Mouse (Mus musculus) fat pad, adult 2 months (tissue): ENCODE measurements at regions not wholly inside any gene's neighbourhood (a gene's known extent, or its start where the extent isn't known, plus 50 kb on each side); places are given as distances from the start of the nearest gene placed in this dataset.
"Not testable (repeated sequence)": the region's sequence is repeated elsewhere in the genome, so short reads cannot be mapped to it uniquely, and the experiment has no call there.

Source experiments
- DNase-seq: peaks from one replicate; pipeline ENCODE4 v3.0.0-alpha.2; 2011; ENCODE audit warnings: low read depth, low spot score; ENCODE audit errors: extremely low read depth

DNA sequence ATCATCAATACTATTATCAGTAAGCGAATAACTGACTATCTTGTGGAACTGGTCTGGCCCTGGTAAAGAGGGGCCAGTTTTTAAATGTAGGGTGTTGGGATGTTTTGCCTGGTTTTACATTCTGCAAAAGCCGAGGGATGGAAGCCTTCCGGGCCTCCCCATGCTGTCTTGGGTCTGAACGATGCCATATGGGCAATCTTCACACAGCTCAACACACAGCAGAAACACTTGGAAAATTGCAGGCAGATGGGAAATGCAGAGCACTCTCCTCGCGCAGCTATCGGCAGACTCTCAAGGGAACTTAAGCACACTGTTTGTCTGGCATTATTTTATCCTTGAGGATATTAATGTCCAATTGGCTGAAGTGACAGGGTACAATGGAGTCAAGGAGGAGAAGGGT, 129.3 kb upstream of the Lnx1 start:
- no peak for DNase-seq

DNA sequence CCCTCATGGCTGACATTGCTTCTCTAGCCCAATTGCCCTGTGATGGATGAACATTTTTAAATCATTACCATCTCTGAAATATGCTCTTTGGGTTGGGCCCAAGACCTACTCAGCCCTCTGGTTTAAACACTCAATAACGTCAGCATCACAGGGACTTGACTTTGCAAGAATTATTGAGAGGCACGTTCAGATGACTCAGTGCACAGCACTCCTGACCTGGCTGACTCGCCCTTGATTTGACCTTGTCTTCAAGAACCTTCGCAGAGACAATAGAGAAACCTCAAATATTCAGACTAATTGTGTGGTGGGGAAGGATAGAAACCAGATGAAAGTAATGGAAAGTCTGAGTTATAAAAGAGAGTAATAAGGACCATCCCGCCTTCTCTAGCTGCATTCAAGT, 127.9 kb upstream of the Lnx1 start:
- no peak for DNase-seq

DNA sequence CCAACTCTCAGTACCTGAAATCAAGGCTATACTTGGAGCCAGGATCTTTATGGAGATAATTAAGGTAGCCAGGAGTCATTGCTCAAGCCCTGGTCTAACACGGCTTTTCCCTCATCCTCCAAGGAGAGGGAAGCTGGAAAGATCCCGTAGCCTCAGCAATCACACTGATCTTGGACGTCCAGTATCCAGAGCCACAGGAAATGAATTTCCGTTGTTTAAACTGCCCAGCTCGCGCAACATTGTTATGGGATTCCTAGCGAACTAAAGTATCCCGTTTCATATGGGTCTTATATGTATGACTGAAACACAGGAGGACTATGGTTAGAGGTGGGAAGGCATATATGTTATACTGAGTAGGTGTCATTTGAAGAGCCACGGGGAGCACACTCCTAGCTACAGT, 126.3 kb upstream of the Lnx1 start:
- DNase-seq = no peak

DNA sequence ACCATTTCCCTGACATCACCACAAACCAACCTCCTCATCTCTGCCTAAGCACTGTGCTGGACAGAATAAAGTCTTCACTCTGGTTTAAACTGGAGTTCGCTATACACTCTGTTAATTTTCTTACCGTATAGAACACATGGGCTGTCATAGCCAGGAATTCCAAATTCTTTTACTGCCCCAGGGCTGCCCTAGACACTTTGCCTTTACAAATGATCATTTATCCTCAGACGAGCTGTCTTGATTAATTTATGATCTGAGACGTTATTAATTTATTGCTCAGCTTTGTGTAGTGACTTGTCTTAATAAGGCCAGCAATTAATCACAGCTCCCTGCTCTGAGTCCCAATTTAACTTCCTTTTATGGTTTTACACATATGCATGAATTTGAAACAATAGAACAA, 125.2 kb upstream of the Lnx1 start:
- DNase-seq = peak; percentile 33

DNA sequence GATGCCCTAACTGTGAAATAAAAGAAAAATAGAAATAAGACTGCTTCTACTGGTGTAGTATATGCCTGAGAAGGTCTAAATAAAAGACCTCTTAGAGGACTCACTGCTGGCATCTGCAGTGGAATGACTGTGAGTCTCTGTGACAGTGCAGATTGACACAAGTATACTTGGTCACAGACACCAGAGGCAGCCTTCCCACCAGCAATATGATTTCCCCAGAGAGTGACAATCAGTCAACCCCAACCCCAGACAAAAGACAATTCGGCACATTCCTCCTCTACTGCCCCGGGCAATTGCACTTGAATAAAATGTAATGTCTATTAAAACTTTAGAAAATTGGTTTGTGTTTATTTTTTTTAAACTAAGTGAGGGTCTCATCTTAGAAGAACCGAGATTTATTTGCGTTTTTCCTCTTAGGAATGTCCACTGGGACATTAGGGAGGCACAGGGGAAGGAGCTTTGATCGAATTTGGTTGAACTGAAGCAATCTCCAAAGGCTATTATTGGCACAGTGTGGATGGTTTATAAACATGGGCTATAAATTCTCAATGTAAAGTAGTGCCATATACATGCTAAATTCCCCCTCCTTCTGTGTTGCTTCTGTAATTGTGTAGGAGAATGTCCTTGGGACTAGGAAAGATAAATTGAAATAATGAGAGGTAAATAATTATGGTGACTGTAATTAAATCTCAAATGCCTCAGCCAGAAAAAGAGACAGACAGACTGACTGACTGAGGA, 123.0 kb upstream of the Lnx1 start:
- DNase-seq = no peak

DNA sequence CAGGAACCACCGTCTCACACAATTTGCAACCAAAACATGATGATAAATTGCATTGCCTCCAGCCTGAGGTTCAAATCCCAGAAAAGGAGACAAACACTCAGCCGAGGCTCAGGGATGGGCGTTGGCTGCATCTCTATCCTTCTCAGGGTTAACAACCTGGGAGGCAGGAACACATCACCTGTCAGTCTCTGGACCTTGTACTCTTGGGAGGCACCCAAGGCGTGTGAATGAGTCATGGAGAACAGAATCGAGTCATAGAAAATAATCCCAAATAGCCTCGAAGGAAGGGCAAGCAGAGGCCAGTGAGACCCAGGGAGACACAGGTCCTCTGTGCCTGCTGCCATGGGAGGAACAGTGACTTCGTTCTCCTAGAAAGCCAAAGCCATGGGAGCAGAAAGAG, 121.0 kb upstream of the Lnx1 start:
- no peak for DNase-seq

DNA sequence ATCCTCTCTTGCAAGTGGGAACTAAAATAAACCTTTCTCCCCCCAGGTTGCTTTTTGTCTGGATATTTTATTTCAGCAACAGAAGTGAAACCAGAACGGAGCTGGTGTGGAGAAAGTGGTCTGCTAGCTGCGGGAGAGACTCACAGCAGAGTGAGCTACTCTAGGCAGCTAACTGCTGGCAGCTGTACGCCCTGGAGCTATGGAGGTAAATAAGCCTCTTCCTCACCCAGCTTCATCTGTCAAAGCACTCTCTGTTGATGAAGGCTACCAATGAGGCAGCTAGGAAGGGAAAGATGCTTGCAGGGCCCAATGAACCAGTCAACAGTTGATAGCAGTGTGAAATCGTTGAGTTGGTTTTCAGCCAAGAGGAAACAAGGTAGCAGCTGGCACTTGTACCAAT, 119.3 kb upstream of the Lnx1 start:
- no peak for DNase-seq

DNA sequence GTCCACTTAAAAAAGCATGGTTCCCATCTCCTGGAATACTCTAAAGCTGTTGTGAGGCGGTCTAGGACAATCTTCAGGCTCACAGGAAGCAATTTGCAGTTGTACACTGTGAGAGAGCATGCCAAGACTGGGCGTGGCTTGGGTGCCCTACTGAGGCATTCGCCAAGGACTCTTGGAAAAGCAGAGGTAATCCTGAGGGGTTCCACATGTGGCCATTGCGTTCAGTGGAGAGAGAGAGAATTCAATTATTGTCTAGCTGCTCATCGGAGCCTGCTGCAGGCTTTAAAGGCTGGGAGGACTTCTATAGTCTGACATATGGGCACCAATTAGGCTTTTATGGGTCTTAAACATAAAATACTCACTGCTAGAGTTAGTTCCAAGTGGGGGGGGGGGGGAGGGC, 113.8 kb upstream of the Lnx1 start:
- DNase-seq = no peak

DNA sequence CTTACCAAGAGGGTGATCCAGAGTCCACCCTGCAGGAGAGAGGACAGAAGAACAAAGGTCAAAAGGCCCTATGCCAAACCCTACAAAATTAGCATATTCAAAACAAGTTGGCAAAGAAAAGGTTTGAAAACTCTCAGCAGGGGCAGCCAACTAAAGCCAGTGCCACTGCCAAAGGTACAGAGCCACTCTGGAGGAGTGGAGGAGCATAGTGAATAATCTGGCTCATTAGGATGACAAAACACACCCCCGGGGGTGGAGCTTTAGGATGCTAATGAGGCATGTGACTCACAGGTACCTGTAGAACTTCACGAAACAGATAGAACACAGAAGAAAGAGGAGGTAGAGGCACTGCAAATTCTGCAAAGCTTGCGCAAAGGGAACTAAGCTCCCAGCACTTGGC, 110.7 kb upstream of the Lnx1 start:
- peak; percentile 68 for DNase-seq

DNA sequence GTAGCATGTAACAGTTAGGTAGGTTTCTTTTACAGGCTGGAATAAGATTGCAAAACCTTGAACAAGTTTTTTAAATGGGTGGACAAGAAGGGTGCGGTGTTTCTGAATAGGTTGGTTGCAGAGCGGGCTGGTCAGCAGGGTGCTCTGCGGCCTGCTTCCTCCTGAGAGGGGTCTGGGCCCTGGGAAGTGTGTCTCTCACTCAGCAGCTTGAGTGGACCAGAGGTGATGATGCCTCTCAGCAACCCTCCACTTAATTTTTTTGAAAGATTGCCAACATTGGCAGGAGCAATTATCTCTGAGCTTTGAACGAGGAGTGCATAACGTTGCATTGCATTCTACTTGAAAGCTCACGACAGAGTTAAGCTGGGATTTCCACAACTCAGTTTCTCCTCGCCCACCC, 108.3 kb upstream of the Lnx1 start:
- DNase-seq = no peak

DNA sequence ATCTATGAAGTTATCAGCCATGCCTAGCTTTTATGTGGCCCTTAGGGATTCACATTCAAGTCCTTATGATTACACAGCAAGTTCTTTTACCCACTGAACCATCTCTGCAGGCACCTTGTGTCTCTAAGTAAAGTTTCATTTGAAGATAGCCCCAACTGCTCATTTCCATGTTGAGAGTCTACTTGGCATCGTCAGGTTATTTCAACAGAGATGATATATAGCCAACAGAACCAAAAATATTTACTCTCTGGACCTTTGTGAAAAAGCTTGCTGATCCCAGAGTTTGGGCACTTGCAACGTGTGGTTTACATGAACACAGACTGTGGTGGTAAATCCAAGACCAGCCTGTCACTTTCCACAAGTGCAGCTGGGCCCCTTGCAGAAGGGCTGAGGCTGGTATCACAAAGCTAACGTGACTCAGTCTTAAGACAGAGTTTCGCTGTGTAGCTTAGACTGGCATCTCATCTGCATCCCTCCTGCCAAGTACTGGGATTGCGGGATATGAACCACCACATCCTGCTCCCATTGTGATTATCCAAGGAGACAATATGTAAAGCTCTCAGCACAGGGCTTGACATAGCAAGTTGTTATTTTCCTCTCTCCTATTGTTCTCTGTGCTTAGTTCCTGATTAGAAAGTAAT, 105.0 kb upstream of the Lnx1 start:
- DNase-seq = no peak

DNA sequence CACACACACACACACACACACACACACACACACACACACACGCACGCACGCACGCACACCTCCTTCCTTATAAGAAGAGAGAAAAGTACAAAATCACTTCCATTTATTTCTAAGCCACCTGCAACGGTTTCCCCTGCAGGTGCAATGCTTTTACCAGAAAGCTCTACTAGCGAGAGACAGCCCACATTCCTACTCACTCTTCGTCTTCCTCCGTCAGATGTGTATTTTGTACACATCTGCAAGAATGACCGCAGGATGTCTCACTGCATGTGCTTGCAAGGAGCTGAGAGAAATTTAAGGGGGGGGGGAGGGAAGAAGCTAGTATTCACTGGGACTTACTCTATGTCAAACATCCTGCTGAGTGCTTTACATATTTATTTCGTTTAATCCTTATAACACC, 99.2 kb upstream of the Lnx1 start:
- no peak for DNase-seq

DNA sequence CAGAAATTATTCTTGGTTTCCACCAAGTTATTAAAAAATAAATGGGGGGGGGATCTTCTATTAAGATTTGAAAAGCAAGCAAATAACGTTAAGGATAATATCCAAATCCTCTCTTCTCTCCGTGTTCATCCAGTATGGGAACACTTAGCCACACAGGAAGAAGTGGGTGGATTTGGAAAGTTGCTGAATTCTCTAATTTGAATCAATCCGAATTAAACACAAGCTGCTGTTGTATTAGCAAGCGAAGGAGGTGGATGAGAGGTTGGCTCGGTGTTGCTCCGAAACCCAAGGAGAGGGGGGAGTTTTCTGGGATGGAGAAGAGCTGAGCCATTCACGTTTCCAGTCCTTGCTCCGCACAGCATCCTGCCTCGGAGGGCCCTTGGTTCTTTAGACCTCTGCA, 97.6 kb upstream of the Lnx1 start:
- DNase-seq = no peak

DNA sequence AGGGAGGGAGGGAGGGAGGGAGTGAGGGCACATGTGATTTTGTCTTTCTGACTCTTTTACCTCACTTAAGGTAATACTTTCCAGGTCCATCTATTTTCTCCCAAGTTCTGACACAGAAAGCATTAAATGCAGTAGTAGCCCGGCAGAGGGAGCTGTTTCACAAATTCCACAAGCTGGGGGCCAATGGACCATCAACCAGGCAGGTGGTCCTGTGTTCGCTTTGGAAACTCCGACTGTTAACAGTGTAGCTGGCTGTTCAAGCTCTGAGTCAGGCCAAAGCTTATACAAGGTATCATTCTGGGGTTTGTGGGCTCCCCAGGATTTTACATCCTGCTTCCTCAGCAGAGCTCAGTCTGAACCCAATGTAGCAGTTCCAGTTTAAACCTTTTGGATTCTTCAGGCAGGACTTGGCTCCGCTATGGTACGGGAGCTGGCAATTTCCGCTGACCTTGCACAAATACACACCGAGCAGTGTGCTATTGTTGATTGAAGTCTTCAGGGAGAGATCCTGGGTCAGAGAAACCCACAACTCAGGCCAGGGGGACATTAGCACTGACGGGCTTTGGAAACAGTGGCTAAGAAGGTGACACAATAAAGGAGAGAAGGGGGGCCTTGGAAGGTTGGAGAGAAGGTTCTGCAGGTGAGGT, 93.8 kb upstream of the Lnx1 start:
- DNase-seq = no peak

DNA sequence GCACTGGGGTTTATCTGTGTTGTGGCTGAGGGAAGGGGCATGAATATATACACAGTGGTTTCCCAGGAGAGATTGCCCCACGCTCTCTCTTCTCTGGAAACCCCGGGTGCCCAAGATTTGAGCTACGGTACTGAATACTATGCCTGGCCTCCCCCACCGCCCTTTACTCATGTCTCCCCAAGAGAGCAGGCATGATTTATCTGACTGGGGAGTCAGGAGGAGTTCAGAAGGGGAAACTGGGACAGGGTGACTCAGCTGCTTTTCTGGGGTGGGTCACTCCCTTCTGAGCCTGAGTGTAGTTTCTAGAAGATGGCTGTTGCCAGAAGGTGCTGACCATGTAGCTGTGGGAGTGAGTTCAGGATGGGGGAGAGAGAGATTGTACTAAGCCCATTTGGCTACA, 92.0 kb upstream of the Lnx1 start:
- DNase-seq = no peak

DNA sequence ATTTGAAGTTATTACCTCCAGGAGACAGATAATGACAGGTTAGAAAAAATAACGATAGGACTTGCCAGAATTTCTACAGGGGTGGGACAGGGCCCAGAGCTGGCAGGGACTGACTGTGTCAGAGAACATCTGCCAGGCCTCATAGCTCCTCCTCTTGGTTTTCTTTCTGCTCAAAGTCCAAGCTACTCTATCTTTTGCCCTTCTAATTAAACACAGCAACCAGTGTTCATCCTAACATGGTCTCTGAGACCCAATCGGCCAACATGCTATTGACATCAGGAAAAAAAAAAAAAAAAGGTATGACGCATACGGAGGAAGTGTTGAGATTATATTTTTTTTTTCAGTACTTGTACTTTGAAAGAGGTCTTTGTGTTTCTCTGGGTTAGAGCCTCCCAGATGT, 90.7 kb upstream of the Lnx1 start:
- DNase-seq = no peak

DNA sequence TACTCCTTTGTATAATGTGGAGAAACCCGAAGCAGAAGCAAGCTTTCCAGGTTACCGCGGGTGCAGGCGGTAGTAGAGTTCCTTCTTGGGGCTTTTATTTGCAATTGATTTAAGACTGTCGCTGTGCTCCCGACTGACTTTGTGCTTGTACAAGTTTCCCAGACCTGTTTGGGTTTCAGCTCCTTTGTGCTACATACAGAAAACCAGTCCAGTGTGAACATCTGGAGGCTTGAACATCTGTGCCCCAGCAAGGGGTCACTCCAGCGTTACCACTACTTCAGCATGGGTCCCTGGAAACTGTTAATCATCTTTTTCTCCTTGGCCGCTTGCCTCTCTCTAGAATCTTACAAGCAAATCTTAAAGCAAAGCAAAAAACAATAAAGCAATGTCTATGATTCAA, 90.2 kb upstream of the Lnx1 start:
- DNase-seq = no peak

DNA sequence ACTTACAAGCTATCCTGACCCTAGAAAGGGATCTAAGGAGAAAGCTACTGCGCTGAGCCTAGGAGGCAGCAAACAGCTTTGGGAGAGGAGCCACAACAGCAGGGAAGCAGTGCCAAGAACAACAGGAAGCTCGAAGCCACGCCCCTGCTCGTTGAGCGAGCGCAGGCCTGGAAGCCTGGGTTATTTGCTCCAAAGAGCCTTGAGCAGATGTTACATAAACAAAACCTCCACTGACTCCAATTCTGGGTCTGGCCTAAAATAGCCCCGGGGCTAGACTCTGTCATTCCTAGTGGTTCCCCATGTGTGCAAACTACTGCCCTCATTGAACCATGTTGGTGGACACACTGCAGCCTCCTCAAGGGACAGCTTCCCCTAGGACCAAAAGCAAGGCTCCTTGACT, 89.6 kb upstream of the Lnx1 start:
- peak; percentile 30 for DNase-seq

DNA sequence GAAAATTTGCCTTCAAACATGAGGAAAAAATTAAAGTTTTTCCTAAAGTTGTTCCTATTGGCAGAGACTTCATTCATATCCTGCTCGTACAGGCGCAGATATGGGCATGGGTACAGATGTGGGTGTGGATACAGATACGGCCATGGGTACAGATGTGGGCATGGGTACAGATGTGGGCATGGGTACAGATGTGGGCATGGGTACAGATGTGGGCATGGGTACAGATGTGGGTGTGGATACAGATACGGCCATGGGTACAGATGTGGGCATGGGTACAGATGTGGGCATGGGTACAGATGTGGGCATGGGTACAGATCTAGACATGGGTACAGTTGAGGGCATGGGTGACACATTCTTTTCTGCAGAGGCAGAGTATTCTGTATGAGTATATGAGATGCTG, 87.8 kb upstream of the Lnx1 start:
- DNase-seq = not testable (repeated sequence)

DNA sequence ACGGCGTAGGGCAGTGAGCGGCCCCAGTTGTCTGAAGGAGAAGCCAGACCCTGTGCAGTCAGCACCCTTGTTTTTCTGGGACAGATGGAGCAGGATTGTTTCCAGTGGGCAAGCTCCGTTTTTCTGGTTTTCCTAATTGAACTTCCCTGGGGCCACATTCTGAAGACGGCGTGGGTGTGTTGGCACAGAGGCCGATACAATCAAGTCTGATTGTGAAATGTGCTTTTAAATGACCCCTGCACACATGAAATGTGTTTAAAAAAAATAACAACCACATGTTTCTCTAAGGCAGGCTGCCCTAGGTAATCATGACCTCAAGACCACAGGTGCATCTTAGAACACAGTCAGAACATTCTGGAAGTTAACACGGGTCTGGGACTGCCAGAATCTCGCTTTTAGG, 81.2 kb upstream of the Lnx1 start:
- DNase-seq = peak; percentile 47

DNA sequence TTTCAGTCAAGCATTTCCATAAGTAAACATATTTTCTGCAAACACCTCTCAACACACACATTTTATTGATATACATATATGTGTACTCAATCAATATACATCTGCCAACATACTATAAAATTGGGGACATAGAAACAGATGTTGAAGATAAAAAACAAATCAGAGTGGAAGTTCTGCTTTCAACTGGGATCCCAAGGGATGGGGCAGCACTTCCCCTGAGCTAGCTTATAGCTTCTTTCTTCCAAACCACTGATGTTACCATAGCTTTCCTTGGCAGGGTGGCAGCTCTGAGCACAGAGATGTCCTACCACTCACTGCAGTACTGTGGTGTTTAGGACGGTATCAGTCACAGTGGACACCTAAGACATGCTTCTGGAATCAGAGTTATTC, 75.4 kb upstream of the Lnx1 start:
- DNase-seq = no peak

DNA sequence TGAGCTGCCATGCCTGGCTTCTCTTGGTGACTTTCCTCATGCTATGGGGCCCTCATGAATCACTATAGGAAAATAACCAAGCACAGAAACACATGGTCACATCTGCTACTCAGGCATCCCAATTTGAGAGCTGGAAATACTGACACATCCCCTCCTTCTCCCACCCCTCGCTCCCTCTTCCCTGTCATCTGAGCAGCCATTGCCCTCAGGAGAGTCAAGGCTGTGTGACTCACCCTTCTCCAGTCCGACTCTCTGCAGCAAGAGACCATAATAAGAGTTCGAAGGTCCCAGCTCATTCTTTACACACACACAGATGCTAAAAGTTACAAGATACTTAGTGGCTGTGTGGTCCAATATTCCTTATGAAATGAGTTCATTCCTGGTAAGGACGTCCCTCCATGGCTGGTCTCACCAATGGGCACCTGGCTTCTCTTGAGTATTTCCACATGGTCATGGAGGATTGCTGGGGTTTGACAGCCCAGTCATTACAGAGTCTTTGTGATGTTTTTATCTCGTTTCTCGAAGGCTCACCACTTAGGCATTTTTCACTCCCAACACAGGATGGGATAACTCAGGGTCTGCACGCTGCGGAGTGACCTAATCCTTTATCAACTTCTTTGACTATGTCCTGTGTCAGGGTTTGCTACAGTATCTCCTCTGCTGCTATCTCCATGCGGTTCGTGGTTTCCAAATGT, 74.8 kb upstream of the Lnx1 start:
- DNase-seq = no peak
